Mouse (Mus musculus): Measurements from ENCODE around the gene Pgm5.
A peak's percentile ranks its signal among the peaks of the same experiment; 100 is the strongest.
"Not testable (repeated sequence)": the region's sequence is repeated elsewhere in the genome, so short reads cannot be mapped to it uniquely, and the experiment has no call there.

Pgm5 gene

GRCm38 (mm10) chr19:24861612-24862451 lies at the start of gene Pgm5:
Gene Pgm5 (minus strand): TSS chr19:24861855.
- DNase-seq: no peak

DNA sequence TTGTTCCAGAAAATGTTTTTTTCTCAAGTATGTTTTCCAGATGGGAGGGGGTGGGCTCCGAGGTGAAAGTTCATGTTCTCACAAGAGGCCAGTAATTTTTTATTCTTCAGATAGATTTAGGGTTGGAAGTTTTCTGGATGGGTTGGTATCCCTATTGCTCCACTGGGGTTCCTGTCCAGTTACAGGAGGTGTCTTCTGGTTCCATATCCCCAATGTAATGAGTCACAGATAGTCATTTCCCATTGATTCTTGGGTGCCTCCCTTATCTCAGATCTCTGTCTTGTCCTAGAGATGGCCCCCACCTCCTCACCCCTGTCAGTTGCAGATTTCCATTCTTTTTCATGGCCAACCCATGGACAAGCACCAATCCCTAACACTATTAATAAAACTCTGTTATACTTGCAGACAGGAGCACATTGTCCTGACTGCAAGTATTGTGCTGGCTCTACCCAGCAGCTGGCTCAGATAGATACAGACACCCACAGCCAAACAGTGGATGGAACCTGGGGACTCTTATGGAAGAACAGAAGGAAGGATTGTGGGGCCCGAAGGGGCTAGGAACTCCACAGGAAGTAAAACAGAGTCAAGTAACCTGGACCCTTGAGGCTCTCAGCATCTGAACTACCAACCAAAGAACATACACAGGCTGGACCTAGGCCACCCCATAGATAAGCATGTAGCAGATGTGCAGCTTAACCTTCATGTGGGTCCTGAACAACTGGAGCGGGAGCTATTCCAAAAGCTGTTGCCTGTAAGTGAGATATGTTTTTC lies 46.9 kb upstream of the Pgm5 start:
- DNase-seq: no peak

DNA sequence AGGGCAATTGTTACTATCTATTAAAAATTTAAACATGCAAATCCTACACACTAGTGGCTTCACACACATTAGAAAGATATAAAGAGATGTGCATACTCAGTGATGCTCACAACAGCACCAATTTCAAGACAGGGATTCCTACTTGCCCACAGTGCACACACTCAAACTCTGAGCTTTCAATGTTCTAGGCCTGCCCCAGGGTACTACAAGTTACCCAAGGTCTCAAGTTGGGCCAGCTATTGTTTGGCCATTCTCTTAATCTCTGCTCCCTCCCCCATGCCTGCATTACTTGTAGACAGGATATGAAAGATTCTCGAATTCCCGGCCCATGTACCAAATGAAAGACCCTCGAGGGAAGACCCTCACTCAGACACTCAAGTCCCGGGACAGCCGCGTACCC lies 46.0 kb upstream of the Pgm5 start:
- no peak for DNase-seq

- no peak for DNase-seq
Observed at GRCm38 (mm10) chr19:24902821-24903220, 41.2 kb upstream of the Pgm5 start.

DNA sequence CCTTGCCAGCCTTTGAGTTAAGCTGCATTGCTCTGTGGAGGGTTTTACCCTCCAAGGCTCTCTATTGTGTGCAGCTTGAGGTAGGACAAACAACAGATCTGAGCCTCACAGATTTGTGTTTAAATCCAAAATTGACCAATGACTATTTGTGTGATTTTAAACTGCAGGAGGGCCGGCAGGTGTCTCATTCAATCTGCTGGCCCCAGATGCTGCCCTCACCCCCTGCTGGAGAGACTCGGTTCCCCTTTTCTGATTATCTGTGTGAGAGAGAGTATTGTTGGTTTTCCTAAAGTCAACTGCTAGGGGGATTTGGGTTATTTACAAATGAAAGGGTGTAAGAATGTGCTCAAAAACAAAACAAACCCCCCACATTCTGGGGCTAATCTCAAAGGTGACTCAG lies 40.6 kb upstream of the Pgm5 start:
- no peak for DNase-seq

DNA sequence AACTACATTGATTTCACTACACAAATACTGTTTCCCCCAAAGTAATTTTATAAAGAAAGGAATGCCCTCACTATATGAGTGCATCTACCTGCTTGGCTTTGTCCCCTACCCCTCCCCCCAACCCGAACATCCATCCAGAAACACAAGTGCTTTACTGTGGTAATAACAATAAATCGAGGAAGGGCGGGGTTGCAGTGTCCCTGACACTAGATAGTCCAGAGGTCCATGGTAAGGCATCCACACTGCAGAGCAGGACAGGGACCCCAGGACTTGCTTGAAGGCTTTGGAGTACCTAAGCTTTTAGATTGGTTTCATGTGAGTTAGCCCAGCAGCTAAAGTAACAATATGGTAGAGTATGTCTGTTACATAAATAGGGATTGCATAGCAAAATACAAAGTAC lies 40.0 kb upstream of the Pgm5 start:
- DNase-seq: no peak

GRCm38 (mm10) chr19:24900581-24901220 lies 39.0 kb upstream of the Pgm5 start, which contains the start of gene Foxd4:
Gene Foxd4 (minus strand): TSS chr19:24901197.
- no peak for DNase-seq

DNA sequence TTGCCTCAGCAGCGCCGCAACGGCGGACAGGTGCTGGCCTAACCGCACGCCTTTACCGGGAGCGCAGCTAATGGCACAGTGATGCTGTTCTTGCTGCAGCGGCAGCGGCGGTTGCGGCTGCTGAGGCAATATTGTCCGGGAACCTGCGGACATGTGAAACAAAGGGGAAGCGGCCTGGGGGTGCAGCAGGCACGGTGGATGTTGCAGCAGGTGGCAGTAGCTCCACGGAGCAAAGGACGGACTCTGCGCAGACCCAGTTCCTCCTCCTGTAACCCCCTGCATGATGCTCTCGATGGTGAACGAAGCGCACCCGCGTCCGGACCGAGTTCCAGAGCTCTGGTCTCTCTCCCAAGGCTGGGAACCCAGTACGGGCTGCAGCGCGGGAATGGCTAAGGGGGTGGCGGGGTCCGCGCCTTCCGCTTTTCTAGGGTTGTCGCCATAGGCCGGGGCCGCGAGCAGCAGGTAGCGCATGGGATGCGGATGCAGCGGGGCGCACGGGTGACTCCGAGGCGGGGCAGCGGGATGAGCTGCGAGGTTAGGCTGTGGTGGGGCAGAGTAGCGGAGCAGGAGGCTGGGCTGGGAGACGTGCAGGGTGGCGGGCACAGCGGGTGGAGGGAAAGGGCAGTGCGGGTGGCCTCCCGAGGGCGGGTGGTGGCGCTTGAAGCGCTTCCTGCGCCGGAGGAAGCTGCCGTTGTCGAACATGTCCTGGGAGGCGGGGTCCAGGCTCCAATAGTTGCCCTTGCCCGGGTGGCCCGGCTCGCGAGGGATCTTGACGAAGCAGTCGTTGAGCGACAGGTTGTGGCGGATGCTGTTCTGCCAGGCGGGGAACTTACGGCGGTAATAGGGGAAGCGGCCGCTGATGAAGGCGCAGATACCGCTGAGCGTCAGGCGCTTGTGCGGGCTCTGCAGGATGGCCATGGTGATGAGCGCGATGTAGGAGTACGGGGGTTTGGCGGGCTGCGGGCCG lies 38.2 kb upstream of the Pgm5 start:
- DNase-seq: no peak

- DNase-seq: no peak
Observed at GRCm38 (mm10) chr19:24898737-24899577, 37.3 kb upstream of the Pgm5 start.

DNA sequence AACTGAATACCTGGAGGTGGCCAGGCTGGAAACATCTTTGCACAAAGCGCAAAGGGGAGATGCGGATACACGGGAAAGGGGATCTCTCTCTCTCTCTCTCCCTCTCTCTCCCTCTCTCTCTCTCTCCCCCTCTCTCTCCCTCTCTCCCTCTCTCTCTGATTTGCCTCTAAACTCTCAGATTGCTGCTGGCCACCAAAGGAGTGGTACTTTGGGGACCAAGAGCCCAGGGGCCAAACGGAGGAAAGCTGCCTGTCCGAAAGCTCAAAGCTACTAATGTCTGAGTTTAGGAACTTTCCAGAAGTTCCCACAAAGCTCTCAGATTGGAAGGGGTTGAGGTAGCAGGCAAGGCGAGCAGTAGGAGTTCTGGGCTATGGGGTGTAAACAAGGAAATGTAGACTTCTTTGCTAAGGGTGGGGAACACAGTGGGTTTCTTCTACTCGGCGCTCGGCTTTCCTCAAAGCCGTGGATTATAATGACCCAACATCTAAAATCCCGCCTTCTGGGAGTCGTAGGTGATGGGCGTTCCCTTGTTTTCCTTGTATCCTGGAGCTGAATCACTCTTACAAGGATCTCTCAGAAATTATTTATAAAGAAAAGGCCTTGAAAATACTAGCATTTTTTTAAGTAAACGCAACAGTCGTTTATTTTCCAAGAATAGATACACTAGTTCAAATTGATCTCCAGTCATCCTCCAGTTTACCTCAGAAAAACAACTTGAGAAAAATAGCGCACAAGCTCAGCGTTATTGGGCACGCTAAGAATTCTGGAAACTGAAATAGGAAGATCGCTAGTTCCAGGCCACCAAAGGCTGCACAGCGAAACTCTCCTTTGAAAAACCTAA lies 36.5 kb upstream of the Pgm5 start:
- no peak for DNase-seq

DNA sequence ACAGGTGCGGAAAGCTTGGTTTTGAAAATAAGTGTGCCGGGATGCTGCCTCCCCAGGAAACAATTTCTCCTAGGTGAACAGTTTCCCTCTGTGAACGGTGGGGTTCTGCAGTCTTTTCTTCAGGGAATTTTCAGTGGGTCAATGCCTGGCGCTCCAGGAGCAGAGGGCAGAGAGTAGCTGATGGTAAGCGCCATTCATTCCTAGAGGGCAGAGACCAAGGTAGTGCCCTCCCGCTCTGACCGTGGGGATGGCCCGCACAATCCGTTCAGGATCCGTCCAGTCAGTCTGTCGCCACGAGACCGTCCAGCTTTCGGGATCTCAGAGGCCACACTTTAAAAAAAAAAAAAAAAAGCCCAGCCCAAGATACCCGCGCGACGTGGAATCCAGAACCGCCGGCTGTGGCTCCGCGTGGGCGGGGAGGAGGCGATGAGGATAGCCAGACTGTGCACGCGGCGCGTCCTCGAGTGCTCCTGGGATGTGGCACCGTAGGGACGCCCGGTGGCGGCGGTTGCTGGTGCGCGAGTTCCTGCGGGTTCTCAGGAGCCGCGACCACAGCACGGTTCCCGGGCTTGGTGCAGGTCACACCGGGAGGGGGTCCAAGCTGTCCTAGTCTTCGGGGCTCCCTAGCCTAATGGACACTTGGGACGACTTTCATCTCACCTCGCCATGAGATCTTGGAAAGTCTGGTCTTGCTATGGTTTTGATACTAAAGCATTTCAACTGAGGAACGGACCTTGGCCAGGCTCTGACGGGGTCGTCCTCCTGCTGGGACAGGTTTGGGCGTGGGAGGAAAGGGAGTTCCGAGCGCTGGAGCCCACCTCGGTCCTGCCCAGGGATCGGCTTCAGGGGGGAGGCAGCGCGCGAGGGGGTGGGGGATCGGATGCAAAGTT lies 35.6 kb upstream of the Pgm5 start:
- no peak for DNase-seq

DNA sequence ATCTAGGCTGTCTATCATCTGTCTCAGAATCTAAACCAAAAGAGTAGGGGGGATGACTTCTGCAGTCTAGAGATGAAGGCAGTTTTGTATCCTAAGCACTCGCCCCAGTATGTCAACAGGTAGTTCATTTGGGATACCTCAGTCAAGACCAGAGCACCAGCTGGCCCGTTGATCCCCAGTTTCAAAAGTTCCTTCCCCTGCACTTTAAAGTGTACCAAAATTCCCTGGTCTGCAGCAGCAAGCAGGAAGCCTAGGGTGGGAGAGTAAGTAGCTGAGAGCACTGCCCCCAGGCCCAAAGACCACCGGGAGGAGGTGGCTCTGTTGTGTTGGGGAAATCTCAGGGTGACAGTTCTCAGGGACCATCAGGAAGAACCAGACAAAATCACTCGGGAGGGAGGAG lies 34.9 kb upstream of the Pgm5 start:
- DNase-seq: no peak

DNA sequence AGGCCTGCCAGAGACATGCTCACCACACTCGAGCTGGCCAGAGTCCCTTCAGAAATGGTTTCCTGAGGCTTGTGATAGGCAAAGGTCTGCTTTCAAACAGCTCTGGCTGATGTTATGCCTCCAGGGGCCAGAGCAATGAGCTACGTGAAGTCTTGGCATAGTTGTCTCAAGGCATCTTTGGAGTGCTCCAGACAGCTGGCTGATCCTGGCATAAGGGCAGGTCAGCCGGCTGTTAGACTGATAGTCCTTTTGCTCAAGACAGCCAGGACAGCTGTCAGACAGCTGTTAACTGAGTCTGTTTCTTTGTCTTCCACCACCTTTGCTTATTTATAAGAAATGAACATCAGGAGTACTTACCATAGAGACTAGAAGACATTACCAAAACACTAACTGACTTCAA lies 25.2 kb upstream of the Pgm5 start:
- DNase-seq: no peak

- DNase-seq: peak; percentile 39 to 49
Observed at GRCm38 (mm10) chr19:24885504-24885903, 23.8 kb upstream of the Pgm5 start.

DNA sequence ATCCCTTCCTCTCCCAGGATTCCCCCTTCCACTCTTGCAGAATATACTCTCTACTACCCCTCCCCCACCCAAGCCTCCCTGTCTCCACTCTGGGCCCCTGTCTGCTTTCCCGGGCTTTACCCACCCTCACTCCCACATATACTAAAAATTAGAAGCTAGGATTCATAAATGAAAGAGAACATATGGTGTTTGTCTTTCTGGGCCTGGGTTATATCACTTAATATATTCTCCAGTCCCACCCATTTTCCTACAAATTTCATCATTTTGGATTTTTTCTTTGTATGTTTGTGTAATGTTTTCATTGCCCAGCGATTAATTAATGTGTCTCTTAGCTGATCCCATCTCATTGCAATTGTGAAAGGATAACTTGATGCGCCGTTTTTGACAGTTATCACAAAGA lies 19.6 kb upstream of the Pgm5 start:
- DNase-seq: no peak

- DNase-seq: not testable (repeated sequence)
Observed at GRCm38 (mm10) chr19:24875129-24875870, 13.6 kb upstream of the Pgm5 start, which contains the start of gene Gm10053. Gene Gm10053 (plus strand): TSS chr19:24875686.

DNA sequence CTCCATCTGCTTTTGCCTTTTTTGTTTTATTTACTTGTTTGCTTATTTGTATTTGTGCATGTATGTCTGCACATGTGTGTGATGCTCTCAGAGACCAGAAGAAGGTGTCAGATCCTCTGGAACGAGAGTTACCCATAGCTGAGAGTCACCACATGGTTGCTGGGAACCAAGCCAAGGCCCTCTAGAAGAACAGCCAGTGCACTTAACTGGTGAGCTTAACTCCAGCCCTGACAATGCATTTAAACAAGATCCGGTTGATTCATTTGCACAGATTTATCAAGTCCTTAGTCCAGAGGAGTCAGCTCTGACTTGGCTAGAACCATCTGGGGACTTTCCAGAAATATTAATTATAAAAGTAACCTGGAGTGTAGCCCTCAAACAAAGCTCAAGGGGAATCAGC lies 12.2 kb upstream of the Pgm5 start:
- no peak for DNase-seq

GRCm38 (mm10) chr19:24871037-24871635 lies 9.5 kb upstream of the Pgm5 start:
- DNase-seq: peak; percentile 20 to 58

All from cerebellum, adult 18-20 months (tissue).